Mouse (Mus musculus): ENCODE results near the gene Bpifa3. TPM values are rescaled to one million over a fixed set of nuclear protein-coding genes. Genes with fewer than 3 reads are reported as not detected.

Bpifa3 gene
- polyA plus RNA-seq (2014; fragmentation: Nextera tagmentation; extraction: Ambion mirVana): not detected in 2 replicates

GRCm38 (mm10) chr2:154130120-154130519 lies at the start of gene Bpifa3:
Gene Bpifa3, plus strand, starts transcription at chr2:154130336.
- Histone ChIP-seq H3K4me2 (ENCODE audit: low read length) (no peak within 1 kb of the TSS), H3K9ac (ENCODE audit: low read length) (no peak within 1 kb of the TSS), H3K4me3 (ENCODE audit: low read depth, low read length) (no peak within 1 kb of the TSS), H3K9me3 (replicated peaks; ENCODE audit: control insufficient read depth, low read length) (no peaks in the 10 kb centered on the region), H3K27ac (ENCODE audit: low read depth, low read length) (no peak within 1 kb of the TSS), H3K4me1 (ENCODE audit: control insufficient read depth, insufficient read depth, low read length) (no peaks in the 10 kb centered on the region), H3K36me3 (ENCODE audit: control insufficient read depth, insufficient read depth, low read length) (no peaks in the 10 kb centered on the region), H3K27me3 (replicated peaks; ENCODE audit: control insufficient read depth, insufficient read depth, low read length) (no peaks in the 10 kb centered on the region)
- WGBS: 54% methylated on average over 2 of the region's 2 CpGs
- DNase-seq (ENCODE audit: low spot score) (no peak), ATAC-seq (no peak)

- no peaks in the 10 kb centered on the region for H3K27me3 ChIP-seq (replicated peaks; ENCODE audit: control insufficient read depth, insufficient read depth, low read length)
- H3K4me1 ChIP-seq (ENCODE audit: control insufficient read depth, insufficient read depth, low read length): no peaks in the 10 kb centered on the region
- no peak overlapping the region for H3K27ac ChIP-seq (ENCODE audit: low read depth, low read length)
- WGBS: 31% methylated on average over 1 of the region's 1 CpGs
- no peak overlapping the region for H3K4me3 ChIP-seq (ENCODE audit: low read depth, low read length)
- H3K9ac ChIP-seq (ENCODE audit: low read length): no peak overlapping the region
- no peaks in the 10 kb centered on the region for H3K9me3 ChIP-seq (replicated peaks; ENCODE audit: control insufficient read depth, low read length)
- H3K4me2 ChIP-seq (ENCODE audit: low read length): no peak overlapping the region
- no peaks in the 10 kb centered on the region for H3K36me3 ChIP-seq (ENCODE audit: control insufficient read depth, insufficient read depth, low read length)
- DNase-seq (ENCODE audit: low spot score) (peak; percentile 7), ATAC-seq (no peak)
These were observed 32.4 kb upstream of the Bpifa3 start for GRCm38 (mm10) chr2:154097734-154098133.

GRCm38 (mm10) chr2:154117381-154117780 lies 12.8 kb upstream of the Bpifa3 start:
- Histone ChIP-seq H3K4me2 (ENCODE audit: low read length) (no peak overlapping the region), H3K36me3 (ENCODE audit: control insufficient read depth, insufficient read depth, low read length) (no peaks in the 10 kb centered on the region), H3K4me3 (ENCODE audit: low read depth, low read length) (no peak overlapping the region), H3K4me1 (ENCODE audit: control insufficient read depth, insufficient read depth, low read length) (no peaks in the 10 kb centered on the region), H3K9me3 (replicated peaks; ENCODE audit: control insufficient read depth, low read length) (no peaks in the 10 kb centered on the region), H3K27ac (ENCODE audit: low read depth, low read length) (no peak overlapping the region), H3K27me3 (replicated peaks; ENCODE audit: control insufficient read depth, insufficient read depth, low read length) (no peaks in the 10 kb centered on the region; the same call in 1 of the 2 replicates), H3K9ac (ENCODE audit: low read length) (no peak overlapping the region)
- WGBS: 86% methylated on average over 3 of the region's 3 CpGs
- ATAC-seq (no peak), DNase-seq (ENCODE audit: low spot score) (no peak)

GRCm38 (mm10) chr2:154142580-154142979 lies 12.4 kb downstream of the Bpifa3 start, which contains the start of gene Bpifa1:
Gene Bpifa1, plus strand, starts transcription at chr2:154142880.
- H3K9me3 ChIP-seq (replicated peaks; ENCODE audit: control insufficient read depth, low read length): no peaks in the 10 kb centered on the region
- DNase-seq (ENCODE audit: low spot score) (no peak), ATAC-seq (no peak)
- no peak within 1 kb of the TSS for H3K4me2 ChIP-seq (ENCODE audit: low read length)
- 81% methylated on average over 4 of the region's 4 CpGs for WGBS
- H3K4me3 ChIP-seq (ENCODE audit: low read depth, low read length): no peak within 1 kb of the TSS
- H3K36me3 ChIP-seq (ENCODE audit: control insufficient read depth, insufficient read depth, low read length): no peaks in the 10 kb centered on the region
- H3K4me1 ChIP-seq (ENCODE audit: control insufficient read depth, insufficient read depth, low read length): no peaks in the 10 kb centered on the region
- H3K27me3 ChIP-seq (replicated peaks; ENCODE audit: control insufficient read depth, insufficient read depth, low read length): no peaks in the 10 kb centered on the region
- no peak within 1 kb of the TSS for H3K9ac ChIP-seq (ENCODE audit: low read length)
- H3K27ac ChIP-seq (ENCODE audit: low read depth, low read length): no peak within 1 kb of the TSS

GRCm38 (mm10) chr2:154143735-154144134 lies 13.6 kb downstream of the Bpifa3 start:
- no peaks in the 10 kb centered on the region for H3K4me1 ChIP-seq (ENCODE audit: control insufficient read depth, insufficient read depth, low read length)
- DNase-seq (ENCODE audit: low spot score) (peak; percentile 41), ATAC-seq (no peak)
- H3K27me3 ChIP-seq (replicated peaks; ENCODE audit: control insufficient read depth, insufficient read depth, low read length): no peaks in the 10 kb centered on the region
- H3K4me3 ChIP-seq (ENCODE audit: low read depth, low read length): no peak overlapping the region
- H3K27ac ChIP-seq (ENCODE audit: low read depth, low read length): no peak overlapping the region
- H3K4me2 ChIP-seq (ENCODE audit: low read length): no peak overlapping the region
- no peaks in the 10 kb centered on the region for H3K36me3 ChIP-seq (ENCODE audit: control insufficient read depth, insufficient read depth, low read length)
- H3K9ac ChIP-seq (ENCODE audit: low read length): no peak overlapping the region
- WGBS: 69% methylated on average over 3 of the region's 3 CpGs
- H3K9me3 ChIP-seq (replicated peaks; ENCODE audit: control insufficient read depth, low read length): no peaks in the 10 kb centered on the region

GRCm38 (mm10) chr2:154147496-154147895 lies 17.4 kb downstream of the Bpifa3 start:
- WGBS: 87% methylated on average over 4 of the region's 4 CpGs
- no peaks in the 10 kb centered on the region for H3K27me3 ChIP-seq (replicated peaks; ENCODE audit: control insufficient read depth, insufficient read depth, low read length)
- no peak overlapping the region for H3K9ac ChIP-seq (ENCODE audit: low read length)
- ATAC-seq (no peak), DNase-seq (ENCODE audit: low spot score) (no peak)
- H3K36me3 ChIP-seq (ENCODE audit: control insufficient read depth, insufficient read depth, low read length): no peaks in the 10 kb centered on the region
- H3K4me1 ChIP-seq (ENCODE audit: control insufficient read depth, insufficient read depth, low read length): no peaks in the 10 kb centered on the region
- no peak overlapping the region for H3K4me3 ChIP-seq (ENCODE audit: low read depth, low read length)
- H3K27ac ChIP-seq (ENCODE audit: low read depth, low read length): no peak overlapping the region
- no peak overlapping the region for H3K4me2 ChIP-seq (ENCODE audit: low read length)
- no peaks in the 10 kb centered on the region for H3K9me3 ChIP-seq (replicated peaks; ENCODE audit: control insufficient read depth, low read length)

- no peak overlapping the region for H3K4me2 ChIP-seq (ENCODE audit: low read length)
- 39% methylated on average over 3 of the region's 3 CpGs for whole genome bisulfite sequencing
- H3K4me3 ChIP-seq (ENCODE audit: low read depth, low read length): no peak overlapping the region
- no peaks in the 10 kb centered on the region for H3K27me3 ChIP-seq (replicated peaks; ENCODE audit: control insufficient read depth, insufficient read depth, low read length)
- peak; percentile 49 for DNase-seq (ENCODE audit: low spot score)
- ATAC-seq: no peak
- H3K27ac ChIP-seq (ENCODE audit: low read depth, low read length): no peak overlapping the region
- H3K4me1 ChIP-seq (ENCODE audit: control insufficient read depth, insufficient read depth, low read length): no peaks in the 10 kb centered on the region
- no peaks in the 10 kb centered on the region; the same call in 1 of the 2 replicates for H3K9me3 ChIP-seq (replicated peaks; ENCODE audit: control insufficient read depth, low read length)
- H3K36me3 ChIP-seq (ENCODE audit: control insufficient read depth, insufficient read depth, low read length): no peaks in the 10 kb centered on the region
- H3K9ac ChIP-seq (ENCODE audit: low read length): no peak overlapping the region
These were observed 28.3 kb downstream of the Bpifa3 start for GRCm38 (mm10) chr2:154158433-154158832.

GRCm38 (mm10) chr2:154162307-154162706 lies 32.2 kb downstream of the Bpifa3 start, which contains the start of gene Bpifa5:
Gene Bpifa5, plus strand, starts transcription at chr2:154162607.
- DNase-seq (ENCODE audit: low spot score) (no peak), ATAC-seq (no peak)
- H3K27me3 ChIP-seq (replicated peaks; ENCODE audit: control insufficient read depth, insufficient read depth, low read length): no peaks in the 10 kb centered on the region
- no peak within 1 kb of the TSS for H3K9ac ChIP-seq (ENCODE audit: low read length)
- no peaks in the 10 kb centered on the region for H3K9me3 ChIP-seq (replicated peaks; ENCODE audit: control insufficient read depth, low read length)
- WGBS: 85% methylated on average over 8 of the region's 8 CpGs
- H3K4me3 ChIP-seq (ENCODE audit: low read depth, low read length): no peak within 1 kb of the TSS
- no peaks in the 10 kb centered on the region for H3K36me3 ChIP-seq (ENCODE audit: control insufficient read depth, insufficient read depth, low read length)
- no peaks in the 10 kb centered on the region for H3K4me1 ChIP-seq (ENCODE audit: control insufficient read depth, insufficient read depth, low read length)
- H3K27ac ChIP-seq (ENCODE audit: low read depth, low read length): no peak within 1 kb of the TSS
- no peak within 1 kb of the TSS for H3K4me2 ChIP-seq (ENCODE audit: low read length)

- no peaks in the 10 kb centered on the region for H3K36me3 ChIP-seq (ENCODE audit: control insufficient read depth, insufficient read depth, low read length)
- no peak overlapping the region for H3K9ac ChIP-seq (ENCODE audit: low read length)
- 90% methylated on average over 5 of the region's 5 CpGs for WGBS
- DNase-seq (ENCODE audit: low spot score): no peak
- ATAC-seq: no peak
- no peaks in the 10 kb centered on the region for H3K9me3 ChIP-seq (replicated peaks; ENCODE audit: control insufficient read depth, low read length)
- no peak overlapping the region for H3K4me2 ChIP-seq (ENCODE audit: low read length)
- H3K4me3 ChIP-seq (ENCODE audit: low read depth, low read length): no peak overlapping the region
- H3K27ac ChIP-seq (ENCODE audit: low read depth, low read length): no peak overlapping the region
- no peaks in the 10 kb centered on the region for H3K4me1 ChIP-seq (ENCODE audit: control insufficient read depth, insufficient read depth, low read length)
- H3K27me3 ChIP-seq (replicated peaks; ENCODE audit: control insufficient read depth, insufficient read depth, low read length): no peaks in the 10 kb centered on the region
These were observed 33.2 kb downstream of the Bpifa3 start for GRCm38 (mm10) chr2:154163306-154163705.

Data from forebrain, embryonic 14.5 days (tissue).